Comparison of ENCODE assay signal across 17 mouse cellular contexts in genomic region chr17:26894342-26894741, GRCm38 (mm10). TPM values are rescaled to one million over a fixed set of nuclear protein-coding genes. Genes with fewer than 3 reads are reported as not detected.
DNase-seq lines count a peak whose midpoint lies in the region; ATAC-seq and TF ChIP-seq lines count a peak whose summit lies in the region.
"Had no signal": no experiment of that assay in that cellular context is flagged by ENCODE, and none has a peak within 500 bp of the region (broad histone marks: within the 10 kb centered on the region; RNA-seq: fewer than 3 reads in every experiment).

No protein-coding gene starts in this region.

- TF ChIP-seq CTCF in lung, embryonic 14.5 days (IDR thresholded peaks at IDR 0.05; ENCODE audit: low read depth), result no peak

- H3K4me1 ChIP-seq in heart, embryonic 10.5 days, result peaks cover 51% of the 10 kb centered on the region
- H3K4me1 ChIP-seq in lung, embryonic 14.5 days (ENCODE audit: insufficient read depth), result peaks cover 7% of the 10 kb centered on the region; the same call in 1 of the 2 replicates
- H3K4me1 ChIP-seq in embryonic facial prominence, embryonic 15.5 days, result peaks cover 23% of the 10 kb centered on the region

- no peaks in the 10 kb centered on the region for H3K27me3 ChIP-seq in heart, embryonic 10.5 days (ENCODE audit: insufficient read depth, poor library complexity, severe bottlenecking)
- no peaks in the 10 kb centered on the region; the same call in 1 of the 2 replicates for H3K27me3 ChIP-seq in lung, embryonic 14.5 days (ENCODE audit: insufficient read depth, low read length)
- H3K27me3 ChIP-seq in embryonic facial prominence, embryonic 15.5 days, result peaks cover 5% of the 10 kb centered on the region; the same call in 1 of the 2 replicates
- H3K27me3 ChIP-seq: stomach, embryonic 15.5 days had no signal

- ATAC-seq in lung, embryonic 14.5 days (ENCODE audit: insufficient read depth), result no peak
- ATAC-seq in embryonic facial prominence, embryonic 15.5 days (ENCODE audit: insufficient number of reproducible peaks, low FRiP score, low TSS enrichment, low read depth), result 0 out of 2 replicates have a peak, but pooled peaks have one; percentile 40
- no peak for ATAC-seq in erythroid progenitor cell, adult 5-6 weeks (replicated peaks; ENCODE audit: low FRiP score, poor library complexity, severe bottlenecking)
- ATAC-seq: CD4-positive, CD25-positive, alpha-beta regulatory T cell, adult 4 months had no signal

- no peak for DNase-seq in heart, embryonic 10.5 days (ENCODE audit: low spot score)
- DNase-seq in heart, adult 9 months (ENCODE audit: low spot score in 2 of 2), result no peak
- DNase-seq in lung, embryonic 14.5 days, result peak; percentile 10
- DNase-seq in lung, postnatal 4 days, result no peak
- DNase-seq in MN1 (ENCODE audit: low spot score), result peak; percentile 50
- DNase-seq in gastrocnemius, adult 8-10 months (ENCODE audit: low spot score in 2 of 2), result no peak
- DNase-seq: adrenal gland, adult 8-10 months; embryo, embryonic 11 days had no signal

- no peak overlapping the region for H3K9ac ChIP-seq in lung, embryonic 14.5 days
- no peak overlapping the region for H3K9ac ChIP-seq in embryonic facial prominence, embryonic 15.5 days
- H3K9ac ChIP-seq: hindbrain, embryonic 15.5 days; limb, embryonic 12.5 days; stomach, embryonic 15.5 days had no signal

- WGBS in heart, embryonic 10.5 days, result 81% methylated on average over 6 of the region's 6 CpGs
- WGBS in lung, embryonic 14.5 days, result 68% methylated on average over 6 of the region's 6 CpGs
- WGBS in embryonic facial prominence, embryonic 15.5 days, result 67% methylated on average over 6 of the region's 6 CpGs

- no peaks in the 10 kb centered on the region for H3K36me3 ChIP-seq in heart, embryonic 10.5 days
- no peaks in the 10 kb centered on the region for H3K36me3 ChIP-seq in lung, embryonic 14.5 days (ENCODE audit: insufficient read depth)
- H3K36me3 ChIP-seq in embryonic facial prominence, embryonic 15.5 days, result no peaks in the 10 kb centered on the region
- H3K36me3 ChIP-seq: hindbrain, embryonic 15.5 days; limb, embryonic 12.5 days; stomach, embryonic 15.5 days had no signal

- H3K4me3 ChIP-seq in heart, embryonic 10.5 days, result no peak overlapping the region
- no peak overlapping the region for H3K4me3 ChIP-seq in lung, embryonic 14.5 days (ENCODE audit: low read depth, low read length)
- no peak overlapping the region for H3K4me3 ChIP-seq in embryonic facial prominence, embryonic 15.5 days (replicated peaks)
- H3K4me3 ChIP-seq: hindbrain, embryonic 15.5 days; limb, embryonic 12.5 days; stomach, embryonic 15.5 days had no signal

- no peak overlapping the region for H3K4me2 ChIP-seq in lung, embryonic 14.5 days
- H3K4me2 ChIP-seq in embryonic facial prominence, embryonic 15.5 days (replicated peaks), result no peak overlapping the region
- H3K4me2 ChIP-seq: hindbrain, embryonic 15.5 days; limb, embryonic 12.5 days; stomach, embryonic 15.5 days had no signal

- H3K27ac ChIP-seq in heart, embryonic 10.5 days, result peak overlapping the region; percentile 83
- no peak overlapping the region for H3K27ac ChIP-seq in lung, embryonic 14.5 days (ENCODE audit: low read depth)
- H3K27ac ChIP-seq in embryonic facial prominence, embryonic 15.5 days (replicated peaks), result no peak overlapping the region
- H3K27ac ChIP-seq: hindbrain, embryonic 15.5 days; stomach, embryonic 15.5 days had no signal

- H3K9me3 ChIP-seq in heart, embryonic 10.5 days, result no peaks in the 10 kb centered on the region
- H3K9me3 ChIP-seq in lung, embryonic 14.5 days (ENCODE audit: low read depth, low read length), result no peaks in the 10 kb centered on the region
- H3K9me3 ChIP-seq in embryonic facial prominence, embryonic 15.5 days (replicated peaks), result no peaks in the 10 kb centered on the region
- H3K9me3 ChIP-seq: hindbrain, embryonic 15.5 days; limb, embryonic 12.5 days; stomach, embryonic 15.5 days had no signal

RNA-seq across cellular contexts. Expression of gene Kifc5b, which starts 22.5 kb away (rescaled TPM):
- polyA plus RNA-seq in heart, embryonic 10.5 days (2016; fragmentation: Nextera tagmentation; extraction: Ambion mirVana), result 6.7 and 8.3 TPM in 2 replicates
- 6.3 and 9.6 TPM in 2 replicates for polyA plus RNA-seq in lung, embryonic 14.5 days (2014; fragmentation: Nextera tagmentation; extraction: Ambion mirVana)
- 6.5 and 7.4 TPM in 2 replicates for polyA plus RNA-seq in embryonic facial prominence, embryonic 15.5 days (2015; fragmentation: Nextera tagmentation; extraction: Ambion mirVana)
- total RNA-seq in erythroid progenitor cell, adult 5-6 weeks (2015; ENCODE audit: low replicate concordance), result 34.8 and 41.4 TPM in 2 replicates
- total RNA-seq in erythroid progenitor cell, adult 5-6 weeks (2017; ENCODE audit: low replicate concordance), result 197 and 257 TPM in 2 replicates
- total RNA-seq in gastrocnemius, adult 8-10 months (2022), result under 1 TPM; 0.22 to 0.83 (median 0.41) TPM

RNA-seq across cellular contexts. Expression of gene Phf1, which starts 38.5 kb away (rescaled TPM):
- polyA plus RNA-seq in heart, embryonic 10.5 days (2016; fragmentation: Nextera tagmentation; extraction: Ambion mirVana), result 6.0 and 7.3 TPM in 2 replicates
- polyA plus RNA-seq in lung, embryonic 14.5 days (2014; fragmentation: Nextera tagmentation; extraction: Ambion mirVana), result 5.1 and 7.5 TPM in 2 replicates
- polyA plus RNA-seq in embryonic facial prominence, embryonic 15.5 days (2015; fragmentation: Nextera tagmentation; extraction: Ambion mirVana), result 13.6 and 17.4 TPM in 2 replicates
- 23.1 and 29.6 TPM in 2 replicates for total RNA-seq in erythroid progenitor cell, adult 5-6 weeks (2015; ENCODE audit: low replicate concordance)
- total RNA-seq in erythroid progenitor cell, adult 5-6 weeks (2017; ENCODE audit: low replicate concordance), result 19.4 and 34.5 TPM in 2 replicates
- total RNA-seq in gastrocnemius, adult 8-10 months (2022), result 10 to 100 TPM in 2 of 4 experiments, 1 to 10 TPM in 2; 7.7 to 10.7 (median 9.9) TPM

RNA-seq across cellular contexts. Expression of gene Cuta, which starts 45.0 kb away (rescaled TPM):
- 155 and 167 TPM in 2 replicates for polyA plus RNA-seq in heart, embryonic 10.5 days (2016; fragmentation: Nextera tagmentation; extraction: Ambion mirVana)
- 163 TPM in 2 replicates for polyA plus RNA-seq in lung, embryonic 14.5 days (2014; fragmentation: Nextera tagmentation; extraction: Ambion mirVana)
- 172 and 180 TPM in 2 replicates for polyA plus RNA-seq in embryonic facial prominence, embryonic 15.5 days (2015; fragmentation: Nextera tagmentation; extraction: Ambion mirVana)
- 54.9 and 88.3 TPM in 2 replicates for total RNA-seq in erythroid progenitor cell, adult 5-6 weeks (2015; ENCODE audit: low replicate concordance)
- 8.2 and 9.3 TPM in 2 replicates for total RNA-seq in erythroid progenitor cell, adult 5-6 weeks (2017; ENCODE audit: low replicate concordance)
- total RNA-seq in gastrocnemius, adult 8-10 months (2022), result 100 to 1,000 TPM; 102 to 113 (median 108) TPM

RNA-seq across cellular contexts. Expression of gene Syngap1, which starts 46.7 kb away (rescaled TPM):
- polyA plus RNA-seq in heart, embryonic 10.5 days (2016; fragmentation: Nextera tagmentation; extraction: Ambion mirVana), result 0.86 and 1.6 TPM in 2 replicates
- polyA plus RNA-seq in lung, embryonic 14.5 days (2014; fragmentation: Nextera tagmentation; extraction: Ambion mirVana), result 1.8 and 2.0 TPM in 2 replicates
- 2.2 and 3.2 TPM in 2 replicates for polyA plus RNA-seq in embryonic facial prominence, embryonic 15.5 days (2015; fragmentation: Nextera tagmentation; extraction: Ambion mirVana)
- total RNA-seq in erythroid progenitor cell, adult 5-6 weeks (2015; ENCODE audit: low replicate concordance), result 3.8 and 4.3 TPM in 2 replicates
- total RNA-seq in erythroid progenitor cell, adult 5-6 weeks (2017; ENCODE audit: low replicate concordance), result 11.7 and 14.4 TPM in 2 replicates
- 1 to 10 TPM; 1.4 to 2.6 (median 1.9) TPM for total RNA-seq in gastrocnemius, adult 8-10 months (2022)
- polyA plus RNA-seq: CD4-positive, CD25-positive, alpha-beta regulatory T cell, adult 4 months had no signal

RNA-seq across cellular contexts. Expression of gene Nkx2-5, which starts 49.5 kb away (rescaled TPM):
- polyA plus RNA-seq in heart, embryonic 10.5 days (2016; fragmentation: Nextera tagmentation; extraction: Ambion mirVana), result 146 and 189 TPM in 2 replicates
- 0.24 and 1.6 TPM in 2 replicates for polyA plus RNA-seq in lung, embryonic 14.5 days (2014; fragmentation: Nextera tagmentation; extraction: Ambion mirVana)
- polyA plus RNA-seq in embryonic facial prominence, embryonic 15.5 days (2015; fragmentation: Nextera tagmentation; extraction: Ambion mirVana), result 8.8 and 11.4 TPM in 2 replicates
- not detected in 2 replicates for total RNA-seq in erythroid progenitor cell, adult 5-6 weeks (2015; ENCODE audit: low replicate concordance)
- total RNA-seq in erythroid progenitor cell, adult 5-6 weeks (2017; ENCODE audit: low replicate concordance), result not detected in 2 replicates
- total RNA-seq in gastrocnemius, adult 8-10 months (2022), result not detected
- total RNA-seq: adrenal gland, adult 8-10 months; megakaryocyte, adult 5-6 weeks had no signal
- polyA plus RNA-seq: CD4-positive, CD25-positive, alpha-beta regulatory T cell, adult 4 months; frontal cortex, adult 2 months; kidney, embryonic 14.5 days; limb, embryonic 12.5 days had no signal

Comparison
In these comparisons a context has a peak if more than half of its experiments do, and no peak if none do; other contexts are left out.
1. DNase-seq: peak in lung, embryonic 14.5 days (single experiment) and MN1 (single experiment); none in heart, embryonic 10.5 days (single experiment), heart, adult 9 months (0 of 2), lung, postnatal 4 days (0 of 2) and gastrocnemius, adult 8-10 months (0 of 2).